Mouse (Mus musculus) liver, postnatal 0 days (tissue): ENCODE data around the gene Invs. TPM values are rescaled to one million over a fixed set of nuclear protein-coding genes. Genes with fewer than 3 reads are reported as not detected.
A peak's percentile ranks its signal among the peaks of the same experiment; 100 is the strongest.

ENCODE experiments used
- ATAC-seq: fragments of 200-750 bp; cut with Nextera tagmentation; 2 replicates; pipeline ENCODE4 v1.8.0; 2017; ENCODE audit warnings: mild to moderate bottlenecking, moderate library complexity
- DNase-seq: peaks from one replicate; pipeline ENCODE4 v3.0.0-alpha.2; 2016
- H3K27ac ChIP-seq: fragments of 300-500 bp; sonication (generic); 2 replicates; pipeline ENCODE4 v1.5.1; 2014; ENCODE audit warnings: antibody characterized with exemption, moderate library complexity, mild to moderate bottlenecking, low read depth
- H3K27me3 ChIP-seq: fragments of 300-500 bp; sonication (generic); 2 replicates; pipeline ENCODE4 v1.6.1; 2014; ENCODE audit warnings: low read length, control low read depth, mixed read lengths; ENCODE audit not compliant: insufficient read depth
- H3K36me3 ChIP-seq: fragments of 300-500 bp; sonication (generic); replicated peaks from 2 replicates; pipeline ENCODE4 v1.6.1; 2014; ENCODE audit warnings: mild to moderate bottlenecking, control low read depth, low read length, moderate library complexity, mixed read lengths; ENCODE audit not compliant: insufficient read depth
- H3K4me1 ChIP-seq: fragments of 300-500 bp; sonication (generic); 2 replicates; pipeline ENCODE4 v1.6.1; 2014; ENCODE audit warnings: antibody characterized with exemption, mild to moderate bottlenecking, control low read depth; ENCODE audit not compliant: insufficient read depth
- H3K4me2 ChIP-seq: fragments of 300-500 bp; sonication (generic); 2 replicates; pipeline ENCODE4 v1.6.1; 2014; ENCODE audit warnings: low read depth, mild to moderate bottlenecking, low read length, moderate library complexity, mixed read lengths
- H3K4me3 ChIP-seq: fragments of 300-500 bp; sonication (generic); 2 replicates; pipeline ENCODE4 v1.5.1; 2014; ENCODE audit warnings: low read depth, low read length
- H3K9ac ChIP-seq: fragments of 300-500 bp; sonication (generic); replicated peaks from 2 replicates; pipeline ENCODE4 v1.6.1; 2014; ENCODE audit warnings: mild to moderate bottlenecking, moderate library complexity
- H3K9me3 ChIP-seq: fragments of 300-500 bp; sonication (generic); 2 replicates; pipeline ENCODE4 v1.6.1; 2016; ENCODE audit warnings: mild to moderate bottlenecking, control low read depth, low read length, mixed read lengths
- CTCF ChIP-seq: sonication (generic); IDR thresholded peaks from 2 replicates; pipeline ENCODE4 v1.5.1; 2016; ENCODE audit warnings: antibody characterized with exemption, low read depth
- EP300 ChIP-seq: IDR thresholded peaks from 2 replicates; pipeline ENCODE4 v1.6.1; 2016; ENCODE audit warnings: antibody characterized with exemption, low read depth, mild to moderate bottlenecking
- WGBS: fragments of 180-500 bp; shearing (Covaris S2); extraction: QIAGEN DNeasy Blood & Tissue Kit; methylation state at CpG from one replicate; pipeline ENCODE4 v1.1.7; 2014; ENCODE audit not compliant: insufficient replicate concordance; 5-methylcytosine and 5-hydroxymethylcytosine counted together
- polyA plus RNA-seq: library from polyadenylated mRNA; unstranded; fragments of >200 nt; fragmentation: Nextera tagmentation; extraction: Ambion mirVana; gene quantifications from 2 replicates; pipeline ENCODE4 v1.2.1, GENCODE M21; 2015

Gene Invs
- polyA plus RNA-seq, 1 experiment from 2014 or later: 1.3 TPM

GRCm38 (mm10) chr4:48314814-48315213, 35.3 kb downstream of the Invs start:
- DNase-seq (peak; percentile 41), ATAC-seq (peak; percentile 99)
- H3K4me1 ChIP-seq: no peaks in the 10 kb centered on the region; the same call in 1 of the 2 replicates
- peak overlapping the region; percentile 88 for H3K27ac ChIP-seq
- H3K4me2 ChIP-seq: no peak overlapping the region
- no peak overlapping the region for H3K4me3 ChIP-seq
- H3K27me3 ChIP-seq: no peaks in the 10 kb centered on the region
- H3K9ac ChIP-seq: no peak overlapping the region
- no peaks in the 10 kb centered on the region for H3K9me3 ChIP-seq
- H3K36me3 ChIP-seq: no peaks in the 10 kb centered on the region
- TF ChIP-seq EP300 (peak; percentile 82), CTCF (no peak)
- 60% methylated on average over 3 of the region's 3 CpGs for WGBS

- H3K4me1 ChIP-seq: no peaks in the 10 kb centered on the region; the same call in 1 of the 2 replicates
- 74% methylated on average over 3 of the region's 3 CpGs for WGBS
Measured at GRCm38 (mm10) chr4:48316036-48316435, 36.5 kb downstream of the Invs start.

GRCm38 (mm10) chr4:48321276-48321675, 41.7 kb downstream of the Invs start:
- 78% methylated on average over 1 of the region's 1 CpGs for WGBS
- TF ChIP-seq EP300 (no peak), CTCF (no peak)
- Histone ChIP-seq H3K9ac (no peak overlapping the region), H3K4me1 (no peaks in the 10 kb centered on the region), H3K27me3 (no peaks in the 10 kb centered on the region), H3K9me3 (no peaks in the 10 kb centered on the region), H3K36me3 (no peaks in the 10 kb centered on the region), H3K4me2 (no peak overlapping the region), H3K27ac (no peak overlapping the region), H3K4me3 (no peak overlapping the region)
- ATAC-seq (no peak), DNase-seq (no peak)

More at GRCm38 (mm10) chr4:48316036-48316435, 36.5 kb downstream of the Invs start:
- Histone ChIP-seq H3K4me2 (no peak overlapping the region), H3K36me3 (no peaks in the 10 kb centered on the region), H3K27me3 (no peaks in the 10 kb centered on the region), H3K4me3 (no peak overlapping the region), H3K9me3 (no peaks in the 10 kb centered on the region), H3K27ac (no peak overlapping the region), H3K9ac (no peak overlapping the region)
- DNase-seq (no peak), ATAC-seq (no peak)
- TF ChIP-seq CTCF: peak; percentile 45
- TF ChIP-seq EP300: no peak

- Histone ChIP-seq H3K4me1 (no peaks in the 10 kb centered on the region), H3K9ac (no peak overlapping the region), H3K27me3 (no peaks in the 10 kb centered on the region), H3K4me2 (no peak overlapping the region), H3K9me3 (no peaks in the 10 kb centered on the region), H3K4me3 (no peak overlapping the region), H3K27ac (no peak overlapping the region), H3K36me3 (no peaks in the 10 kb centered on the region)
- TF ChIP-seq EP300 (no peak), CTCF (no peak)
- 33% methylated on average over 1 of the region's 1 CpGs for WGBS
- DNase-seq: no peak
- ATAC-seq: no peak
Measured at GRCm38 (mm10) chr4:48322095-48322494, 42.5 kb downstream of the Invs start.

GRCm38 (mm10) chr4:48327192-48327591, 47.6 kb downstream of the Invs start:
- H3K27me3 ChIP-seq: no peaks in the 10 kb centered on the region
- no peaks in the 10 kb centered on the region for H3K4me1 ChIP-seq
- no peak overlapping the region for H3K27ac ChIP-seq
- TF ChIP-seq EP300 (no peak), CTCF (no peak)
- H3K4me3 ChIP-seq: no peak overlapping the region
- ATAC-seq (no peak), DNase-seq (no peak)
- no peak overlapping the region for H3K9ac ChIP-seq
- H3K9me3 ChIP-seq: no peaks in the 10 kb centered on the region
- no peaks in the 10 kb centered on the region for H3K36me3 ChIP-seq
- no peak overlapping the region for H3K4me2 ChIP-seq

GRCm38 (mm10) chr4:48328042-48328441, 48.5 kb downstream of the Invs start:
- Histone ChIP-seq H3K4me3 (no peak overlapping the region), H3K36me3 (no peaks in the 10 kb centered on the region), H3K4me2 (no peak overlapping the region), H3K9ac (no peak overlapping the region), H3K27ac (no peak overlapping the region), H3K4me1 (no peaks in the 10 kb centered on the region), H3K9me3 (no peaks in the 10 kb centered on the region), H3K27me3 (no peaks in the 10 kb centered on the region)
- TF ChIP-seq EP300 (no peak), CTCF (peak; percentile 16; the same call in 1 of the 2 replicates)
- ATAC-seq: no peak
- 64% methylated on average over 2 of the region's 2 CpGs for WGBS
- DNase-seq: no peak

GRCm38 (mm10) chr4:48332453-48333051, 53.0 kb downstream of the Invs start:
- H3K27me3 ChIP-seq: no peaks in the 10 kb centered on the region
- 0 out of 2 replicates have a peak, but pooled peaks cover 2% of the 10 kb centered on the region for H3K4me1 ChIP-seq
- H3K27ac ChIP-seq: peak overlapping the region; percentile 59
- no peak overlapping the region for H3K4me3 ChIP-seq
- H3K9ac ChIP-seq: no peak overlapping the region
- peak; percentile 28 for DNase-seq
- H3K4me2 ChIP-seq: 0 out of 2 replicates have a peak overlapping the region, but pooled peaks have one; percentile 18
- WGBS: 57% methylated on average over 6 of the region's 6 CpGs
- no peaks in the 10 kb centered on the region for H3K36me3 ChIP-seq
- H3K9me3 ChIP-seq: no peaks in the 10 kb centered on the region
- ATAC-seq: peak; percentile 96
- peak; percentile 50; the same call in 1 of the 2 replicates for TF ChIP-seq EP300
- no peak for TF ChIP-seq CTCF
